Mouse (Mus musculus) brain, embryonic 18.5 days (tissue): ENCODE measurements at regions not wholly inside any gene's neighbourhood (a gene's known extent, or its start where the extent isn't known, plus 50 kb on each side); places are given as distances from the start of the nearest gene placed in this dataset.
A peak's percentile ranks its signal among the peaks of the same experiment; 100 is the strongest.

ENCODE experiments used
- DNase-seq: peaks from one replicate; pipeline ENCODE4 v3.0.0-alpha.2; 2012; ENCODE audit warnings: low read depth, low spot score

DNA sequence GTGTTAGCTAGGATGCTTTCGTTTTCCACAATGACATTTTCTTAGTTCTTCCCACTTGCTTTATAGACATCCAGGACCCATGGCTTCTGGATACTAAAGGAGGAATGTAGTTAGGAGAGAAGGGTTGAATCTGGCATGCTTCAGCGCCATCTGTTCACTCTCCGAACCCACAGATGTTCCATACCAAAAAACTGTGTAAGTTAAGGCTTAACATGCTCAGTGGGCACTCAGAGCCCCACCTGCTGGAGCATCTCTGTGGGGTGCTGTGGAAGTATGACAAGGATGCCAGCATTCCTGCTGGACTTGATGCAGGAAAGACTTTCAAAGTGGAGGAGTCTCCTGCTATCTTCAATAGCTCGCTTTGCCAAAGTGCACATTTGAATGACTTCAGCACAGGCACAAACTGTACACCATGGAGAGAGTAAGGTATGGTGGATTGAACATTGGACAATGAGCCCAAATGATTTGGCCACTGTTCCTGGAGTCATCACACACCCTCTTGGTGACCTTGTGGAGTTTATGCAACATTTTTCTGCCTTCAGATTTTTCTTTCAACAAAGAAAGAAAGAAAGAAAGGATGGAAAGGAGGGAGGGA lies 802.3 kb downstream of the Cdh8 start:
- DNase-seq, result no peak

DNA sequence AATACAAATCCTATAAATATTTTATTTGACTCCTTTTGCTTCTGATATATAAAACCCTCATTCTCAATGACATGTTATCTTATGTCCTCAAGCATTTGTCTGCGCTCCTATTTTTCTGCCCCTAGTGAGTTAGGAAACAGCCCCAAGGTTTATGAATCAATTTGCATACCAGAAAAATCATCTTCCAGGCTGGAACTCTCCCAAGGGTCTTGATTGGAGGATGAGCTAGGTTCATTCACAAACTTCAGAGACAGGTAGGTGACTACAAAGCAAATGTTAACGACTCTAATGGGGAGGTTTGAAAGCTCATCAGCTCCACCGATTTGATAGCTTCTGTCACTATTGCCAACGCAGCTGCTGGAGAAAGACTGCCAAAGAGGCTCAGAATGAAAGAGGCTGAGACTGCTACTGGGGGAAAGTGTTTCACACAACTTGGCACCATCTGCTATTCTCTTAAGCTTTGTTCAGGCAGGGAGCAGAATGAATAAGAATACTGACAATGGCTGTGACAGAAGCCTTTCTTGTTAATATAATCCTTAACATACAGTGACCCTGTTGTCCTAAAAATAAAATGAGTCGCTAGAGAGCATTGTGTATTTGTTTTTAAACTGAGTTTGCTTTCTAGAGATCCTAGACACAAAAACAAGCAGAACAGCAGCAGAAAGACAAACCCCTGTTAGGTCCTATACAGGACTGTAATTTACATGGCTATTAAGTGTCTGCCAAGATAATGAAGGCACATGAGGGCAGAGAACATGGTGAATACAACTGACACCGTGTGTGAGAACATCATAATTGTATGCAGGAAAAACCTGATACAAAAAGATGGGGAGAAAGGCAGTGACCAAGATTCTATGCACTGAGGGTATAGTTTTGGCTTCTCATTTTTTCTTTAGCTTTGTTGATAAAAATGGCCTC lies 843.4 kb downstream of the Cdh8 start:
- DNase-seq, result peak; percentile 79

- no peak for DNase-seq
Observed at GRCm38 (mm10) chr8:98566661-98567060, 849.6 kb downstream of the Cdh8 start.

GRCm38 (mm10) chr8:98518459-98518858 lies 897.8 kb downstream of the Cdh8 start:
- no peak for DNase-seq

GRCm38 (mm10) chr8:98515246-98515645 lies 901.0 kb downstream of the Cdh8 start:
- no peak for DNase-seq

DNA sequence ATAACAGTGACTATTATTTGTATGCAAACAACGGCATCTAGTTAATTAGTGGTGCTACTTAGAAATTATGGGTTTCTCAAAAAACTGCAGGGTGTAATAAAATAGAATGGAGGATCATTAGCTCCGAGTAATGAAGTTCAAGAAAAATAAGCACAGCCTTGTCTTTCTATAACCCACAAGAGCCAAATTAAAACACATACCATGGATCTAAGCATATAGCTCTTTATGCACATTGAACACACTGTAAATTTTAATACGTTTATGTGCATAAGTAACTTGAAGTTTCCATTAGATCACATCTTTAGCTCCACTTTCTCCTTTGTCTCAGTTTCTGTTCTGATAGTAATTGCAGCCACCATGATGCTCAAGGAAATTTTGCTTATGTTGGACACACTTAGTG lies 919.5 kb downstream of the Cdh8 start:
- DNase-seq, result no peak

DNA sequence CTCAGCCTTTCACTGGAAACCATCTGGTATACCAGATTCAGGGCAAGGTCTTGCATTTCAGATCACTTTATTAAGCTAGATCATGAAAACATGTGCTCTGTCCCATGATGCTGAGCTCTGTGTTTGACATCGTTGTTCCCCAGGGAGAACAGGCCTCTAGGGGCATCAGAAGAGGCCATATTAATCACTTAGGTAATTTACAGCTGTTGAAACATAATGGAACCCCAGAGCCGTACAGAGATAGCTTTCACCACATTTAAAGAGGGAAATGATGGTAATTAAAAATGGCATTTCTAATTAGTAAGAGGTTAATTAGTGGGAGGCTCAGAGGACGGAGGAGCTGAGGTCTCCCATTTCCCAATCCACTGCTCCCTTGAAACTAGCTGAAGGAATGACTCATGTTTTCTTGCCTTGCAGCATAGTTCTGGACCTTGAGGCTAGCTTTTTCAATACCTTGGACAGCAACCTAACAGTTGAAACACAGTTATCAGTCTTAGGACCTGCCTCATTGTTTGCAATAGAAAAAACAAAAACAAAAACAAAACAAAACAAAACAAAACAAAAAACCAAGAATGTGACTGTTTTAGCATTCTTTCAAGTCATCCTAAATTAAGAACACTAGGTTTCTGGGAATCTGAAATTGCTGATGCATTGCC lies 952.8 kb downstream of the Cdh8 start:
- DNase-seq, result no peak

DNA sequence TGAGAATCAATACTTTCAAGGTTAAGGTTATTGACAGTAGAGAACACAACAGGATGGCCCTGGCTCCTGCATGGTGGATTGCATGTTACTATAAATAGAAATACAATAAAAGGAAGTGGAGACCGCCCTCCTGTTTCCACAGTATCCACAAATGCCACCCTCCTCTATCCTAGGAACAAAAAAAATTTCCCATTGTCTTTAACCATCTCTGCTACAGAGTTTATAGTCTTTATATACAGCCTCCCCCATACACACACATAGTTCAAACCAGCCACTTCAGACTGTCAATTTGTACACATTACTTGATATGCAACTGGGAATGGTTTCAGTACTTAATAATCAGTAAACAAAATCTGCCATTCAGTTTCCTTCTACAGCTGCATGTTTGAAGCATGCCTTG lies 960.7 kb downstream of the Cdh8 start:
- no peak for DNase-seq
